Mouse (Mus musculus) lung, adult 2 months (tissue): ENCODE measurements at regions not wholly inside any gene's neighbourhood (a gene's known extent, or its start where the extent isn't known, plus 50 kb on each side); places are given as distances from the start of the nearest gene placed in this dataset.

Experiments used
- CTCF ChIP-seq: fragments of 200-500 bp; IDR thresholded peaks from 2 replicates; pipeline ENCODE4 v1.5.1; 2011; ENCODE audit warnings: mild to moderate bottlenecking, low read length, control low read depth; ENCODE audit not compliant: insufficient read depth
- POLR2A ChIP-seq: fragments of 200-500 bp; IDR thresholded peaks from 2 replicates; pipeline ENCODE4 v1.6.1; 2011; ENCODE audit warnings: low read depth, mild to moderate bottlenecking, control low read depth, low read length, borderline replicate concordance; ENCODE audit errors: extremely low read depth

DNA sequence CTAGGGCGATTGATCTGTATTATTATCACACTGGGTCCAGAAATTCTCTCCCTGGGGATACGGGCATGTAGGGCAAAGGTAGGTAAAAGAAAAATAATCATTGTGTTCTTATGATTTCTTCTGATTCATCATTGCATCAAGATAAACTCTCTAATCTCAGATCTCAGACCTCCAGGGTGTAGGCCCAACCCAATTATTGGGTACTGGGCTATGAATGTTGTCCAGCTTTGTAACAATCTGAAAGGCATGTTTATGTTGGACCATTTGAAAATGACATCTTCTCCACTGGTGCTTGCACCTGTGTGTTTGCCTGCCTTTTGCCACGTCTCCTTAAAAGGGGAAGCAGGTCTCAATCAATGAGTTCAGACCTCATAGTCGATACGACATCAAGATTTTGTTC, 95.4 kb upstream of the Egr2 start:
- no peak for TF ChIP-seq POLR2A
- TF ChIP-seq CTCF, result no peak
